Mouse (Mus musculus): ENCODE results near the gene Slc25a18.
A peak's percentile ranks its signal among the peaks of the same experiment; 100 is the strongest.

The Slc25a18 gene

GRCm38 (mm10) chr6:120773149-120773628 is at the start of gene Slc25a18:
Gene Slc25a18 (plus strand): TSS chr6:120773578.
- DNase-seq (ENCODE audit: low spot score in 2 of 2): no peak

- DNase-seq (ENCODE audit: low spot score in 2 of 2): no peak
These were observed 47.4 kb upstream of the Slc25a18 start for GRCm38 (mm10) chr6:120725986-120726385.

GRCm38 (mm10) chr6:120736011-120736410 is 37.4 kb upstream of the Slc25a18 start:
- DNase-seq (ENCODE audit: low spot score in 2 of 2): no peak

- DNase-seq (ENCODE audit: low spot score in 2 of 2): peak; percentile 30 to 44
These were observed 36.8 kb upstream of the Slc25a18 start for GRCm38 (mm10) chr6:120736566-120736965.

- DNase-seq (ENCODE audit: low spot score in 2 of 2): no peak
These were observed 30.2 kb upstream of the Slc25a18 start for GRCm38 (mm10) chr6:120743130-120743529.

GRCm38 (mm10) chr6:120744266-120744665 is 29.1 kb upstream of the Slc25a18 start:
- no peak for DNase-seq (ENCODE audit: low spot score in 2 of 2)

- DNase-seq (ENCODE audit: low spot score in 2 of 2): no peak
These were observed 27.0 kb upstream of the Slc25a18 start for GRCm38 (mm10) chr6:120746416-120746815.

- DNase-seq (ENCODE audit: low spot score in 2 of 2): no peak
These were observed 12.2 kb upstream of the Slc25a18 start for GRCm38 (mm10) chr6:120761151-120761550.

- DNase-seq (ENCODE audit: low spot score in 2 of 2): no peak
These were observed 3.4 kb upstream of the Slc25a18 start for GRCm38 (mm10) chr6:120769972-120770371.

- no peak for DNase-seq (ENCODE audit: low spot score in 2 of 2)
These were observed 2.0 kb upstream of the Slc25a18 start for GRCm38 (mm10) chr6:120771366-120771765.

GRCm38 (mm10) chr6:120772025-120772424 is 1.4 kb upstream of the Slc25a18 start:
- DNase-seq (ENCODE audit: low spot score in 2 of 2): no peak

- no peak for DNase-seq (ENCODE audit: low spot score in 2 of 2)
These were observed 385 bp downstream of the Slc25a18 start for GRCm38 (mm10) chr6:120773763-120774162.

GRCm38 (mm10) chr6:120776286-120776685 is 2.9 kb downstream of the Slc25a18 start:
- DNase-seq (ENCODE audit: low spot score in 2 of 2): no peak

- DNase-seq (ENCODE audit: low spot score in 2 of 2): no peak
These were observed 4.2 kb downstream of the Slc25a18 start for GRCm38 (mm10) chr6:120777533-120777932.

- no peak for DNase-seq (ENCODE audit: low spot score in 2 of 2)
These were observed 4.8 kb downstream of the Slc25a18 start for GRCm38 (mm10) chr6:120778226-120778625.

GRCm38 (mm10) chr6:120782948-120783347 is 9.6 kb downstream of the Slc25a18 start:
- no peak for DNase-seq (ENCODE audit: low spot score in 2 of 2)

- no peak for DNase-seq (ENCODE audit: low spot score in 2 of 2)
These were observed 11.0 kb downstream of the Slc25a18 start for GRCm38 (mm10) chr6:120784351-120784750.

GRCm38 (mm10) chr6:120788068-120788607 is 14.8 kb downstream of the Slc25a18 start:
- DNase-seq (ENCODE audit: low spot score in 2 of 2): no peak

GRCm38 (mm10) chr6:120788904-120789303 is 15.5 kb downstream of the Slc25a18 start:
- DNase-seq (ENCODE audit: low spot score in 2 of 2): peak in 1 of 2 experiments; percentile 30

- DNase-seq (ENCODE audit: low spot score in 2 of 2): no peak
These were observed 16.8 kb downstream of the Slc25a18 start for GRCm38 (mm10) chr6:120790153-120790552.

- DNase-seq (ENCODE audit: low spot score in 2 of 2): no peak
These were observed 17.3 kb downstream of the Slc25a18 start for GRCm38 (mm10) chr6:120790717-120791116.

- no peak for DNase-seq (ENCODE audit: low spot score in 2 of 2)
These were observed 19.6 kb downstream of the Slc25a18 start for GRCm38 (mm10) chr6:120792947-120793346.

GRCm38 (mm10) chr6:120795422-120796086 is 22.2 kb downstream of the Slc25a18 start:
- DNase-seq (ENCODE audit: low spot score in 2 of 2): no peak
